Mouse (Mus musculus): ENCODE data around the gene Agap1.

Gene Agap1

GRCm38 (mm10) chr1:89457126-89458031 lies 2.8 kb downstream of the Agap1 start:
- DNase-seq: peak in 1 of 2 experiments; percentile 52

- no peak for DNase-seq
Observed at GRCm38 (mm10) chr1:89461881-89462280, 7.3 kb downstream of the Agap1 start.

GRCm38 (mm10) chr1:89463138-89463537 lies 8.5 kb downstream of the Agap1 start:
- DNase-seq: no peak

- DNase-seq: peak; percentile 40 to 44
Observed at GRCm38 (mm10) chr1:89465417-89466002, 10.9 kb downstream of the Agap1 start.

GRCm38 (mm10) chr1:89467321-89468069 lies 12.9 kb downstream of the Agap1 start:
- DNase-seq: no peak

GRCm38 (mm10) chr1:89468141-89468540 lies 13.5 kb downstream of the Agap1 start:
- DNase-seq: no peak

- DNase-seq: no peak
Observed at GRCm38 (mm10) chr1:89471430-89471829, 16.8 kb downstream of the Agap1 start.

- DNase-seq: no peak
Observed at GRCm38 (mm10) chr1:89471891-89472290, 17.3 kb downstream of the Agap1 start.

GRCm38 (mm10) chr1:89473946-89474345 lies 19.3 kb downstream of the Agap1 start:
- DNase-seq: no peak

GRCm38 (mm10) chr1:89474853-89475252 lies 20.2 kb downstream of the Agap1 start:
- no peak for DNase-seq

GRCm38 (mm10) chr1:89477033-89477432 lies 22.4 kb downstream of the Agap1 start:
- DNase-seq: no peak

GRCm38 (mm10) chr1:89478571-89479460 lies 24.2 kb downstream of the Agap1 start:
- DNase-seq: no peak

GRCm38 (mm10) chr1:89481154-89481553 lies 26.5 kb downstream of the Agap1 start:
- DNase-seq: no peak

- no peak for DNase-seq
Observed at GRCm38 (mm10) chr1:89482812-89483211, 28.2 kb downstream of the Agap1 start.

GRCm38 (mm10) chr1:89486891-89487290 lies 32.3 kb downstream of the Agap1 start:
- no peak for DNase-seq

- peak in 1 of 2 experiments; percentile 33 for DNase-seq
Observed at GRCm38 (mm10) chr1:89489111-89489971, 34.7 kb downstream of the Agap1 start.

- no peak for DNase-seq
Observed at GRCm38 (mm10) chr1:89493177-89493576, 38.6 kb downstream of the Agap1 start.

GRCm38 (mm10) chr1:89494816-89495215 lies 40.2 kb downstream of the Agap1 start:
- no peak for DNase-seq

- DNase-seq: no peak
Observed at GRCm38 (mm10) chr1:89496204-89496603, 41.6 kb downstream of the Agap1 start.

GRCm38 (mm10) chr1:89500925-89501324 lies 46.3 kb downstream of the Agap1 start:
- peak; percentile 67 to 68 for DNase-seq

- DNase-seq: no peak
Observed at GRCm38 (mm10) chr1:89501346-89501745, 46.7 kb downstream of the Agap1 start.

All from cerebellum, postnatal 36 days (tissue).